Mouse (Mus musculus) thymus, adult 2 months (tissue): ENCODE results near the gene Gramd1a.

ENCODE experiments used
- CTCF ChIP-seq: fragments of 200-500 bp; IDR thresholded peaks from 2 replicates; pipeline ENCODE4 v1.5.1; 2012; ENCODE audit warnings: mild to moderate bottlenecking, control low read depth, low read length, moderate library complexity, borderline replicate concordance; ENCODE audit not compliant: control insufficient read depth, poor library complexity, insufficient read depth; ENCODE audit errors: extremely low read depth
- POLR2A ChIP-seq: fragments of 200-500 bp; IDR thresholded peaks from 2 replicates; pipeline ENCODE4 v1.6.1; 2012; ENCODE audit warnings: mild to moderate bottlenecking, low read length, control low read depth, moderate library complexity; ENCODE audit not compliant: control insufficient read depth, poor library complexity, insufficient read depth; ENCODE audit errors: extremely low read depth

DNA sequence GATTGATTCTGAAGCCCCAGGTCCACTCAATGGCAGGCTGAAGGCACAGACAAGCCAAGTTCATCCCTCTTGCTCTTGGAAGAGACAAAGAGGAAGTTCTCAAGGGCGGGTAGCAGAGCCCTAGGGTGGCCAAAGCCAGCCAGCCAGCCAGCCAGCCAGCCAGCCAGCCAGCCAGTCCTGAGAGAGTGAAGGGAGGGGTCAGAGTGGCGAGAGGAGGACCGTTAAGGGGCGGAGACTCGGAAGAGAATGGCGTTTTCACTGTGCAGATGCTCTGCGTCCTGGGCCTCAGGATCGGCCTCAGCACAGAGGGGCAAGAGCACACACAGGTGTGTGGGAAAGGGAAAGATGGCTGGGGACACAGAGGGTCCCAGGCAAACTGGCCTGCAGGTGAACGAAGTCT, 6.9 kb downstream of the Gramd1a start:
- TF ChIP-seq CTCF (no peak), POLR2A (0 out of 2 replicates have a peak, but pooled peaks have one; percentile 21)
